Mouse (Mus musculus) kidney, adult 18-20 months (tissue): ENCODE measurements around the gene Cdc6.
"Not testable (repeated sequence)": the region's sequence is repeated elsewhere in the genome, so short reads cannot be mapped to it uniquely, and the experiment has no call there.

ENCODE experiments used
- DNase-seq: peaks from one replicate; pipeline ENCODE4 v3.0.0; 2021

Cdc6 gene

DNA sequence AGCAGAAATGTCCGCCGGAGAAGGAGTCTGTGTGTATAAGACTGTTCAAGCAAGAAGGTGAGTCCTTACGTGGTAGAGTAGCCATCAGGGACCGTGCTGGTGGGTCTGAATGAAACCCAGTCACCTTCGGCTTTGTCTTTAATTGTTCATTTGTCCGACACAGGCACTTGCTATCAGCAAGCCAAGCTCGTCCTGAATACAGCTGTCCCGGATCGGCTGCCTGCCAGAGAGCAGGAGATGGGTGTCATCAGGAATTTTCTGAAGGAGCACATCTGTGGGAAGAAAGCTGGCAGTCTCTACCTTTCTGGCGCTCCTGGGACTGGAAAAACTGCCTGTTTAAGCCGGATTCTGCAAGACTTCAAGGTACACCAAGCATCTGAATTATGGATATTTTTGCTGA is 2.8 kb downstream of the Cdc6 start:
- no peak for DNase-seq

DNA sequence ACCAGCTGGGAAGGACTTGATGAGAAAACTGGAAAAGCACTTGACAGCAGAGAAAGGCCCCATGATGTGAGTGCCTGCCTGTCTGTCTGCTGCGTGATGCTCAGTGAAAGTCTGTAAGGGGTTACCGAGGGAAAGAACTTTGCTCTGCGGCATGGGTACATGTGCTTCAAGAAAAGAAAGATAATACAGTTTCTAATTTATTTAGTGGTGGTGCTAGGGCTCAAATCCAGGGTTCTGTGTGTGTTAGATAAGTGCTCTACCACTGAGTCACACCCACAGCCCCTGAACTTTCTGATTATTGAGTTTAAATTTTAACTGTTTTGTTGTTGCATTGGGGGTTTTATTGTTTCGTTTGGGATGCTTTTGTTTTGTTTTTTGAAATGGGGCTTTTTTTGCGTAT is 3.9 kb downstream of the Cdc6 start:
- DNase-seq: no peak

DNA sequence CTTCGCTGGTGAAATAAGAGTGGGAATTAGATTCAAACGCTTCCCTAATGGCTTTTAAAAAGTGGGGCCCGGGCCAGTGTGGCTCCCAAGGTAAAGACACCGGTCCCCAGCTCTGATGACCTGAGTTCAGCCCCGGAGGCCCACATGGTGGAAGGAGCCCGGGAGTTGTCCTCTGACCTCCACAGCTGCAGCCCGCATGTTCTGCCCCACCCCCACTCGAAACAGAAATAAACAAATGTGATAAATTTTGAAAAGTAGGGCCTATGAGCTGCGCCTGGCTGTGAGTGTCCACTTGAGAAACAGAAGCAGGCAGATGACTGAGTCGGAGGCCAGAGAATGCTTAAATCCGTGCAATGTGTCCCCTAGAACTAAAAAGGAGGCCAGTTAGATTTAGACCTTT is 6.6 kb downstream of the Cdc6 start:
- no peak for DNase-seq

DNA sequence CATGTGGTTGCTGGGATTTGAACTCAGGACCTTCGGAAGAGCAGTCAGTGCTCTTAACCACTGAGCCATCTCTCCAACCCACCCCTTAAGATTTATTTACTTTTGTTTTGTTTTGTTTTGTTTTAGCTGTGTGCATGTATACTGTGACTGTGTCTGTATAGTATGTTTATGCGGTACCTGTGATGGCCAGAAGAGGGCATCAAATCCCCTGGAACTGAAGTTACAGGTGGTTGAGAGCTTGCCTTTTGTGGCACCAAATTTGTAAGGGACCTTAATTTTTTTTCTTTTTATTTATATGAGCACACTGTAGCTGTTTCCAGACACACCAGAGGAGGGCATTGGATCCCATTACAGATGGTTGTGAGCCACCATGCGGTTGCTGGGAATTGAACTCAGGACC is 8.8 kb downstream of the Cdc6 start:
- DNase-seq: not testable (repeated sequence)

DNA sequence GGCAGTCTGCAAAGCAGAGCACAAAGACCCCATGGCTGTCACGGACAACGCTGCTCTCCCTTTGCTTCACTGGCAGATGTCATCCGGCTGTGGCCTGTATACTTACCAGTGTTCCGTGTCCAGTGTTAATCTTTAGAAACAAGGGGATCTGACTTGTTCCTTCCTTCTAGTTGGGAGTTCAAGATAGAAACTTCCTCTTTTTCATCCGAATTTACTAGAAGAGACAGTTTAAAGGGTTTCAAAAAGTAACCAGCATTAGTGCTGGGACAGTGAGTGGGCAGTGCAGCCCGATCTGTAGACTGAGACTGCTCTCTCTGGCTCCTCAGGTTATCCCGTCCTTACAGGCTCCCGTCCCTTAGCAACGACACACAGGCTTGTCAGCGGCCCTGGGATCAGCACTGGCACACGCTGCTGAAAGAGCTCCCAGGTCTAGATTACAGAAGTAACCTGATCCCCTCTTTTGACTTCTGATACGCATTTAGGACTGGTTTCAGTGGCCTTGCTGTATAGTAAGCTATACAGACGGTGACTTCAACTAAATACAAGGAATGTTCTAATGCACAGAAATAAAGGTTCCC is 9.9 kb downstream of the Cdc6 start:
- DNase-seq: no peak

DNA sequence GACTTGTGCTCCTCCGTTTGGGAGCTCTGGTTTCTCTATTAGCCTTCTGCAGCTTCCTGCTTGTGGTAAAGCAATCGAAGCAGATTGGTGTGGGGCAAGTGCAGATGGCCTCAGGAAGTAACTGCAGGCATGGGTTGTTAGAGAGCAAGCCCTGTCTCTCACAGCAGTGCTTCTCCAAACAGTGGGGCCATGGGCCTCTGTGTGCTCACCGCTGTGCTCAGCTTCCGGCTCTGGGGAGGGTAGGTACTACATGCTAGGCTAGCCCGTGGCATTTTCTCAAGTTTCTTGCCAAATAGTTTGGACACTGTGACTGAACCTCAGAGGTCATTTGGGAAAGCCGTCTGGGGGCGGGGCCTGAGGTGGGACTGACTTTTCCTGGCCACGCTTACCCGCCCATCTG is 10.6 kb downstream of the Cdc6 start:
- peak; percentile 36 for DNase-seq

DNA sequence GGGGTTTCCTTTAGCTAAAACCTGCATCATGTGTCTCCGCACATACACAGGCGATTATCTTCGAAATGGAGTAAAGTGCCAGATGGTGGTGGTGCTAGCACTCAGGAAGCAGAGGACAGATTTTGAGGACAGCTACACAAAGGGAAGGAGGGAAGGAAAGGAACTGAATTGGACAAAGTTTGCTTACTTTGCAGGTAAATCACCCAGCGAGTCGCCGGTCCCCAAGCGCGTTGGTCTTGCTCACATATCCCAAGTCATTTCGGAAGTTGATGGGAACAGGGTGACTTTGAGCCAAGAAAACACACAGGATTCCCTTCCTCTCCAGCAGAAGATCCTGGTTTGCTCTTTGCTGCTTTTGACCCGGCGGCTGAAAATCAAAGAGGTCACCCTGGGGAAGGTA is 11.4 kb downstream of the Cdc6 start:
- no peak for DNase-seq

DNA sequence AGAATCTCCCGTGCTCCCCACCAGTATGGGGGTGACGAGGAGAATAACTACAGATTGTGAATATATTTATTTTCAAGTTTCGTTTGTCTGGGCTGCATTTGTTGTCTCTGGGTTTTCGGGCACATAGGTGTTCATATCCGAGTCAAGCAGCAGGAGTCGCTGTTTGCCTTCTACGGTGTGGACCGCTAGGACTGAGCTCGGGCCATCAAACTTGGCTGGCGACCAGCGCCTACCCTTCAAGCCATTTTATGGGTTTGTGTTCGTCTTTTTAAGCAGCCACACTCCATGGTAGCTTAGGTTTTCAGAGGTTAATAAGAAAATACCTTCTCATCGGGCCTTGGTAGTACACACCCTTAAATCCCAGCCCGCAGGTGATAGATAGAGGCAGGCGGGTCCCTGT is 14.2 kb downstream of the Cdc6 start:
- peak; percentile 44 for DNase-seq

DNA sequence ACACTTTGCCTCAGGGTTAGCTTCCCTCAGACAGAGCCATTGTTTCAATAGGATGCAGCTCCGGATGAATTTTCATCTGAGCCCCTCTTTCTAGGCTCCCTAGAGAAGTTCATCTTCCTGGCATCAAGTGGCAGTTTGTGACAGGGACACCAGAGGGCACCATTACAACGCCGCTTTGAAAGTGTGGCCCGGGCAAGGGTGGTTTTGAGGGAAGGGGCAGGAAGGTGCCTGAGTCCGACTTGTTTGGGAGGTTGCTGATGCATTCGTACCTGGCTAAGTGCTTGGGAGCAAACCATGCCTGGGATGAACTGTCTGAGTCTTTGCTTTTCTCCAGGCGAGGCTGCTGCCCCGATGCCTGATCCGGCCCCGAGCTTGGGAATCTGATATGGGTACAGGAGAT is 14.7 kb downstream of the Cdc6 start:
- peak; percentile 75 for DNase-seq

DNA sequence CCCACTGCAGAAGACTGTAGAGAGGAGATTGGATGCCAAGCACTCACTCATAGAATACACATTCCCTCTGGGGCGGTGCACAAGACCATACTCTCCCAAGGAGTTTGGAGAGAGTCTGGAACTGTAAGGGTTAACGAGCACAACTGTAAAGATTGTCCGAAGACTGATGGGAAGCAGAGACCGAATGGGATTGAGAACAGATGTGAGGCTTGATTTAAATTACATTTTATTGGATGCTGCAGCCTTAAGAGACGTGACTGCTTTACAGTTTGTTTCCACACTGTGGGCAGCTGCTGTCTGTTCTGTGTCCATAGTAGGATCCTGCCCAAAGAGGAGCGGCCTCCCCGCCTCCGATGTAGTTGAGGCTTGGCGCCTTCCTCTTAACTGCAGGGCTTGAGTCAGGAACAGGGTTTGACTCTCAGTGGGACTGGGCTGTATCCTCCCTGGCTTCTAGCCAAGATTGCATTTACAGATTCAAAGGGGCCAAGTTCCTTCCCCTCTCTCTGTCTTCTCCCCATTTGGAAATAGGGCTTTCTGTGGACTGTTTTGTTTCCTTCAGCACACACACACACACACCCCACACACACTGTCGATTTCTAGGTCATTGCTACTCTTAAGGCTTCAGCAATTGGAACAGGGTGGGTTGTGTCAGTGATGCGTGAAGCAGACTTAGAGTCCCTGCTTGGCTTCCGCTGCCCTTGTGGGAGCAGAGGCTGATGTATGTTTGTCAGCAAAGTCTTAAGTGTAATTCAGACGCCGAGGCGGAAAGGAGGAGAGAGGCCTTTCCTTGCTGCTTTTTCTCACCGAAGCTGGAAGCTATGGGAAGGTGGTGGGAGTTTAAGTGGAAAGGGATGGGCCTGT is 15.5 kb downstream of the Cdc6 start:
- not testable (repeated sequence) for DNase-seq

DNA sequence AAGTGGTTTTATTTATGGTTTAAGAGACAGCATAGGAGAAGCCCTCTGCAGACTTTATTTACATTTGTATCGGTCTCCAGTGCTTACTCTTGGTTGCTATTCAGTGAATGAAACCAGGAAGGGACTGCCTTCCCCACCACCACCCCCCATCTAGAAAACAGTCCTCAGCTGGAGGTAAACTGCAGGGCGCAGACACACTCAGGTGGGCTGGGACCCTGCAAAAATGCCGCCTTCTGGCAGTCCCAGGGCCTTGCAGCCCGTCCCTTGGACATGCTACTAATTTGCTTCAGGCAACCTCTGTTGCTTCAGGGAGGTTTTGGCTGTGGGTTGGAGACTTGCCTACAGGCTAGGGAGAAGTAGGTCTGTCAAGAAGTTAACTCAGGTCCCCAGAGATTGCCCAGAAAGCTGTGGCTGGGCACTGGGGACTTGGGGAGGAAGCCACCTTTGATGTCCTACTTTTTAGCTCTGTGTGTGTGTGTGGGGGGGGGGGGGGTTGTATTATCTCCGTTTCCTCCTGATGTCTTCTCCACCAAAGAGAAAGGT is 17.1 kb downstream of the Cdc6 start:
- DNase-seq: no peak

DNA sequence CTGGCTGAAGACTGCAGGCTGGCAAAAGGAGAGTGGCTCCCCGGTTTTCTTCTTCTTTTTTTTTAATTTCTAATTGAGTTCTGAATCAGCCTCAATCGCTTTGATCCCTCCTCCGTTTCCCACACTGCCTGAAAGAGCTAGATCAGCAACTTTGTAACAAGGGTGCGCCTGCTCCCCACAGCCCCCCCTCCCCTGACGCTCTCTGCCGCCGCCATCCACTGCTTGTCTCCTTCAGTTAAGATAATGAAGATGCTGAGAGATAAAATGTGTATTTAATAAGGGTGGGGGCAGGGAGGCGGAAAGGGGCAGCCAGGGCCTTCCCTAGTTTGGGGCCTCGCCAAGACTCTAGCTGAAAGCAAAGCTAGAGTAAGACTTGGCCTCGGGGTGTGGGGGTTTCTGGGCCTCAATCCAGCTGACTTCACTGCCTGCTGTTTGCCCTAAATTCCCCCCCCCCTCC is 17.7 kb downstream of the Cdc6 start:
- peak; percentile 18 for DNase-seq

DNA sequence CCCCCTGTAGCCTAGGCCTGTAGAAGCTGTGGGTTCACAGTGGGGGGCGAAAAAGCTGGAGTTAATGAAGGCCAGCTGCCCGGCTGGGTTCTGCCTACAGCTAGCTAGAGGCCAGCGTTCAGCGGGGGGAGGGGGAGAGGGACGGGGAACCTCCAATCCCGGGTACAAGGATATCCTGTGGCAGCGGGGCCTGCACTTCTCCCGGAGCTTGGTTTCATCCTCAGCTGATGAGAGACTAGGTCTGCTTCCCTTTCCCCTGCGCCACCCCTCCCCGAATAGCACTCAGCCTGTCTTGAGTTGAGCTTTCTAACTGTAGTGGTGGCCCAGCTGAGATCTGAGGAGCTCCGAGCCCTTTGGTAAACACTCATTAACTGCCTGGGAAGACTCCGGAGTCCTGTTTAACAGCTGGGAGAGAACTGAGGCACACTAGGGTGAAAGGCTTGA is 18.3 kb downstream of the Cdc6 start:
- no peak for DNase-seq

DNA sequence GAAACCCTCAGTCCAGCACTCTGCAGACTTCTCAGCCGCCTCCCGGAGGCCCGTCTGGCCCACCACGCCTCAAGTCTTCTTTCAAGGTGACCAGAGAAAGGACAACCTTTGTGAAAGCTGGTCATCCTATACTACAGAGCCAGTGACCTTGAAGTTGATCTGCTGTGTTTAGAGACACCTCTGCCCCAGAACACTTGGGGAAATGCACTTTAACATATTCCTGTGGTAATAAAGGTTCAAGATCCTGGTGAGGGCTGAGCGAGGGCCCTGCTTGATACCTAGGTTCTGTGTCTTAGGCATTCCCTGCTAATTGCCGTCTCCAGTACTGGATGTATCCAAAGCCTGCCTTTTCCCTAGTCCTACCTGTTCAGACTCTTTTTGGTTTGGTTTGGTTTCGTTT is 19.0 kb downstream of the Cdc6 start:
- no peak for DNase-seq

DNA sequence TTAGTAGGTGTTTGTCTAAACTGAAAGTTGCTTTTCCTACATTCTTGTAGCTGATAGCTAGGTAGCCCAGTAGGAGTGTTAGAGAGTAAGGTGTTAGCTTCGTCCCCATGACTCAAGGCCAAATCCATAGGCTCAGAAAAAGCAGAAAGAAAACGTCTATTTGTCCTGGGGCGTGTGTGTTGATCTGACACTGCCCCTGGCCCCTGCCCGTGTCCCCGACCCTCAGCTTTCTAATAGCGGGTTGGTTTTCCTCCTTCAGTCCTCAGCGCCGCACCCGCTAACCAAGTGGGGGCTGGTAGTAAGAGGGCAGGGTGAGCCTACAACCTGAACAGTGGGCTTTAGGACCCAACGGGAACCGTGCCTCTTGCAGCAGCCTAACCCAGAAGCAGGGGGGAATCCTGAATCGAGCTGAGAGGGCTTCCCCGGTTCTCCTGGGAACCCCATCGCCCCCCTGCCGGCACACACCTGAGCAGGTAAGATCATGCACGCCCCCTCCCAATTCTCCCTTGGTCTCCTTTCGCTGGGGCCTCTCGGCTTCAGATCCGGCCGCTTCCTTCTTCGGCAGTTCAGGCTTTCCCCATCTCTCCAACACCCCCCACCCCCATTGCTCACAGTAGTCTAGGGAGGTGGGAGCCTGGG is 20.0 kb downstream of the Cdc6 start, which contains the start of gene Rara:
Gene Rara (plus strand): TSS at position 381 of the 639 bp plus-strand sequence.
- DNase-seq: peak; percentile 6

DNA sequence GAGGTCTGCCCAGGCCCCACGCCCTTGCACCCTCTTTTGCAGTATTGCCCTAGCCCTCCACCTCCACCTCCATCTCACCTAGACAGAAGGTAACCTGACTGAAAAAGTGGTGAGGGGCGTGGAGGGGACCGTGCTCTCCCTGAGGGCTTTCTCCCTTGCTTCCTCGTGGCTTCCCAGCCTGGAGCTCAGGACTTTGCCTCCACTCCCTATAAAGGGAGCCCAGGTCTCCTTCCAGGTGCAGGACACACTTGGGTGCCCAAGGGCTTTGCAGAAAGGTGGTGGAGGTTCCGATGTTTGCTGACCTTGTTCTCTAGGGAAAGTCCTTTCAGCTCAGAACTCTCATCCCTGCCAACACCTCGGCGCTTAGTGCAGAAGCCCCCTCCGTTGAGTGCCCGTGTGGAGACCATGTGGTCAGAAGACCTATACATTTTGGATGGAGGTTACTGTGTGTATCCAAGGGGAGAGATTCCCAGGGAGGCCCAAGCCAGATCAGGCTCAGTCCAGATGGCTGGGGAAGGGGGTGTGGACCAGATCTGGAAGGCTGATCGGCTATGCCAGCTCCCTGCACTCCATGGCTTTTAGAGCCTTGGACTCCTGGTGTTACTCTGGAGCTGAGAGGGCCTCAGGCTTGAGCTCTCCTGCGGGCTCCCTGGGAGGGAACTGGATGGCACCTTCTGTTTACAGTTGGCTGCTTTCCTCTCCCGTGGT is 20.7 kb downstream of the Cdc6 start:
- DNase-seq: peak; percentile 39

DNA sequence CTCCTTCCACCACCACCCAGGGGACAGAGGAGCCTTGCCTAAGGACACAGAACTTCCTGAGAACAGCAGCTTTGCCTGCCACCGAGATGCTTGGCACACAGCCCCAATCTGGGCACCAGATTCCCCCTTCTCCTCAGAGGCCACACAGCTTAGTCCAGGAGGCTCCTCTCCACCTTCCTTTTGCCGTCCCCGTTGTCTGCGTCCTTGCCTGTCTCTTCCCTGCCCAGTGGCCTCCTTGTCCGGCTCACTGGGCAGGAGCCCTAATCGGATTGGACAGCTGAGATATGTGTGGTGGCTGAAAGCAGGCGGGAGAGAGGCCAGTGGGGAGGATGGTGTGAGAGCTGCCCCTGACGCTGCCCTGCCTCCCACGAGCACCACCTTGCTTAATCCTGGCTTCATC is 21.9 kb downstream of the Cdc6 start:
- DNase-seq: peak; percentile 11

DNA sequence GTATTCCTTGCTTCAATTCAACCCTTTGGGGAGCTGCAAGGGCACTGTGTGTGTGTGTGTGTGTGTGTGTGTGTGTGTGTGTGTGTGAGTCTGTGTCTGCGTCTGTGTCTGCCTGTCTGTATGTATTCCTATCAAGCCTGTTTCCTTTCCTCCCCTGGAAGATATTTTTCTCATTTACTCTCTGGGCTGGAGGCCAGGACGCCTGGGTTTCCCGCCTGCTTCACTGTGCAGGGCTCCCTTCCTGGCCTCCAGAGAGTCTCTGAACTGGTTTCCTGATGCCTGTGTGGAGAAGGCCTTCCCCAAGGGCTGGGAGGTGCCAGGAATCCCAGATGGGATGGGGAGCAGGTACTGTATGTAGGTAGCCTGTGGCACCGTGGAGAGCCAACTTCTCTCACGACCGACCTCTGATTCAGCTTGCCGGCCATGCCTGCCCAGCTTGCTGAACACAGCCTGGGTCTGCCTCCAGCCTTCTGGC is 22.6 kb downstream of the Cdc6 start:
- peak; percentile 7 for DNase-seq

DNA sequence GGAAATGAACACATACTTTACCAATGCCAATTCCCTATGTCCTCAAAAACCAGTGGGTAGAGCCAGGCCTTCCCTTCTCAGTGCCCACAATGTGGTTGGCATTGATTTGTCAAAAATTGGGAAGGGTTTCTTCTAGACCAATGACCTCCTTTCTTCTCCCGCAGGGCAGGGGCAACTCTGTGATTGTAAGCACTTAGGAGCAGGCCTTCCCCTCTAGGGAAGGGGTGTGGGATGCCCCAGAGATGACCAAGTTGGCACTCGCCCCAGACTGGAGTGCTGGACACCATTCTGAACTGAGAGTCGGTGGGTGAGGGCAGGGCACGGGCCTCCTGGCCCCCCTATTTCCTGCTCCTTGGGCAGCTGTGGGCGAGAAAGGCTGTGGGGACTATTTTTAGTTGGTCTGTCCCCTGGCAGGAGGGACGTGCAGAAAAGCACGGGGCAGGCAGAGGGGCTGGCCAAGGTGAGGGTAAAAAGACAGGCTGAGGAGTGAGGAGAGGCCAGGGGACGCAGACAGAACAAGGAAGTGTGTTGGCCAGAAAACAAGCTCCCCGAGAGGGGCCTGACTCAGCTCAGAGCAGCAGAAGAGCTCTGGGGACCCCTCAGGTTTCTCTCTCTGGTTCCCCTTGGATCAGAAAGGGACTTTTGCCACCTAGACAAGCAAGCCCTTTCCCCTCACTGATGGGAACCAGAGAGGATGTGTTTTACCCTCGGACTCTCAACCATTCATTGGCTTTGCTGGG is 23.3 kb downstream of the Cdc6 start:
- peak; percentile 8 for DNase-seq

DNA sequence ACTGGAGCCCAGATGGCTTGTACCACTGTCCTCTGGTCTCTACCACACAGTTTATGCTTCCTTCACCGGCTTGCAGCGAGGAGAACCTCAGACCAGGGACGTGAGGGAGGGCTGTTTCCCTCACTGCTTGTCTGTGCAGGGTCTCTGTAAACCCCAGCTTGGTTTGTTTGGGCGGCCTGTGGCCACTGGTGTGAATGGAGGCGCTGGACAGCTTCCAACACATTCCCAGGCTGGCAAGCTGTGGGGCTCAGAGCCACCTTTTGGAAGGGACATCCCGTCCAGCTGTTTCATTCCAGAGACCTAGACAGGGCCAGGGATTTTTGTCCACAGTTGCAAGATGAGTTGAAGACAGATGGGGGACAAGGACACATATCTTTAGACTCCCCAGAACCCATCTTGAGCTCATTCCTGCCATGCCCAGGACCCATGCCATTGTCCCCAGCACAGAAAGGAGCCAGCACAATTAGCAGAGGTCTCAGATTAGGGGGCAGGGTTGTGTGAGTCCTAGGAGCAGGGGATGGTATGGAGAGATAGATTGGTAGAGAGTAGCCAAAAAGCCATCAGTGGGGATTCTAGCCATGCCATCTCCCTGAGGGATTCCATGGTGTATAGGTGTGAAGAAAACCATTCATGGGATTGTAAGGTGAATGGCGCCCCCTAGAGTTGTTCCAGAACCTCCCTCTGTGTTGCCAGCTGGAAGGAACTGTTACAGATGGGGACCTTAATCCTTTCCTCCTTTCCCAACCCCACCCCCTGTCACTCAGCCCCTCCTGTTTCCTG is 24.1 kb downstream of the Cdc6 start:
- peak; percentile 45 for DNase-seq
